Mouse (Mus musculus) limb, embryonic 14.5 days (tissue): Measurements from ENCODE around the gene Gm11939. TPM values are rescaled to one million over a fixed set of nuclear protein-coding genes. Genes with fewer than 3 reads are reported as not detected.

Experiments used
- ATAC-seq: fragments of 200-750 bp; cut with Nextera tagmentation; 2 replicates; pipeline ENCODE4 v1.8.0; 2017; ENCODE audit warnings: low read depth, moderate number of reproducible peaks, moderate TSS enrichment; ENCODE audit not compliant: low FRiP score
- DNase-seq: peaks from one replicate; pipeline ENCODE4 v3.0.0-alpha.2; 2015; ENCODE audit warnings: low spot score
- H3K27ac ChIP-seq: fragments of 300-500 bp; sonication (generic); replicated peaks from 2 replicates; pipeline ENCODE4 v1.5.1; 2014; ENCODE audit warnings: low read depth, mild to moderate bottlenecking, low read length, moderate library complexity, mixed read lengths
- H3K27me3 ChIP-seq: fragments of 300-500 bp; sonication (generic); 2 replicates; pipeline ENCODE4 v1.6.1; 2014; ENCODE audit warnings: low read length, mixed read lengths; ENCODE audit not compliant: control insufficient read depth, insufficient read depth
- H3K36me3 ChIP-seq: fragments of 300-500 bp; sonication (generic); 2 replicates; pipeline ENCODE4 v1.6.1; 2014; ENCODE audit warnings: mild to moderate bottlenecking, low read length, moderate library complexity, mixed read lengths; ENCODE audit not compliant: control insufficient read depth, insufficient read depth
- H3K4me1 ChIP-seq: fragments of 300-500 bp; sonication (generic); 2 replicates; pipeline ENCODE4 v1.6.1; 2014; ENCODE audit warnings: antibody characterized with exemption, low read length, mixed read lengths; ENCODE audit not compliant: control insufficient read depth, insufficient read depth
- H3K4me2 ChIP-seq: fragments of 300-500 bp; sonication (generic); replicated peaks from 2 replicates; pipeline ENCODE4 v1.6.1; 2014; ENCODE audit warnings: low read depth, mild to moderate bottlenecking, low read length, moderate library complexity; ENCODE audit not compliant: severe bottlenecking
- H3K4me3 ChIP-seq: fragments of 300-500 bp; sonication (generic); replicated peaks from 2 replicates; pipeline ENCODE4 v1.5.1; 2014; ENCODE audit warnings: low read length
- H3K9ac ChIP-seq: fragments of 300-500 bp; sonication (generic); 2 replicates; pipeline ENCODE4 v1.6.1; 2014; ENCODE audit warnings: mild to moderate bottlenecking, low read depth, low read length, moderate library complexity; ENCODE audit not compliant: severe bottlenecking
- H3K9me3 ChIP-seq: fragments of 300-500 bp; sonication (generic); 2 replicates; pipeline ENCODE4 v1.6.1; 2016; ENCODE audit warnings: low read length; ENCODE audit not compliant: control insufficient read depth
- POLR2A ChIP-seq: fragments of 200-500 bp; IDR thresholded peaks from 2 replicates; pipeline ENCODE4 v1.8.0; 2012; ENCODE audit warnings: inconsistent platforms, mild to moderate bottlenecking, moderate library complexity, borderline replicate concordance; ENCODE audit not compliant: insufficient read depth, insufficient read length; ENCODE audit errors: extremely low read depth
- WGBS: fragments of 180-500 bp; shearing (Covaris S2); extraction: QIAGEN DNeasy Blood & Tissue Kit; methylation state at CpG from one replicate; pipeline ENCODE4 v1.1.7; 2014; 5-methylcytosine and 5-hydroxymethylcytosine counted together
- polyA plus RNA-seq, 2 experiments: library from polyadenylated mRNA; depleted of rRNA in 1 of 2; stranded (reverse) in 1 of 2; unstranded in 1 of 2; fragments of >200 nt; fragmentation: Nextera tagmentation in 1 of 2; extraction: Ambion mirVana in 1 of 2; gene quantifications; 2 replicates each; pipeline versions ENCODE4 v1.2.1 to v1.2.3; 2012 to 2014

Gene Gm11939
- polyA plus RNA-seq, 2 experiments, result not detected

- no peak for DNase-seq
- H3K36me3 ChIP-seq, result no peaks in the 10 kb centered on the region
- no peak overlapping the region for H3K4me2 ChIP-seq
- H3K9ac ChIP-seq, result no peak overlapping the region
- no peak overlapping the region for H3K4me3 ChIP-seq
- H3K4me1 ChIP-seq, result no peaks in the 10 kb centered on the region
- ATAC-seq, result no peak
- no peaks in the 10 kb centered on the region for H3K27me3 ChIP-seq
- no peak overlapping the region for H3K27ac ChIP-seq
- no peak for TF ChIP-seq POLR2A
- H3K9me3 ChIP-seq, result no peaks in the 10 kb centered on the region
These were observed 11.4 kb downstream of the Gm11939 start for GRCm38 (mm10) chr11:99547892-99548291.

- Histone ChIP-seq H3K36me3 (no peaks in the 10 kb centered on the region), H3K9ac (no peak overlapping the region), H3K27ac (no peak overlapping the region), H3K27me3 (no peaks in the 10 kb centered on the region), H3K9me3 (no peaks in the 10 kb centered on the region), H3K4me3 (no peak overlapping the region), H3K4me2 (no peak overlapping the region), H3K4me1 (no peaks in the 10 kb centered on the region)
- no peak for TF ChIP-seq POLR2A
- no peak for ATAC-seq
- DNase-seq, result no peak
- WGBS, result 74% methylated on average over 9 of the region's 9 CpGs
These were observed 19.5 kb downstream of the Gm11939 start for GRCm38 (mm10) chr11:99539721-99540120.

GRCm38 (mm10) chr11:99521288-99521860, 37.9 kb downstream of the Gm11939 start, which contains the start of gene Krt39:
Gene Krt39 (minus strand): TSS chr11:99521338.
- ATAC-seq, result no peak
- no peak for TF ChIP-seq POLR2A
- H3K36me3 ChIP-seq, result no peaks in the 10 kb centered on the region
- no peak within 1 kb of the TSS for H3K4me2 ChIP-seq
- no peak within 1 kb of the TSS for H3K4me3 ChIP-seq
- H3K9ac ChIP-seq, result no peak within 1 kb of the TSS
- no peaks in the 10 kb centered on the region for H3K4me1 ChIP-seq
- no peak for DNase-seq
- H3K27me3 ChIP-seq, result no peaks in the 10 kb centered on the region
- WGBS, result 17% methylated on average over 13 of the region's 13 CpGs
- no peak within 1 kb of the TSS for H3K27ac ChIP-seq
- H3K9me3 ChIP-seq, result no peaks in the 10 kb centered on the region

- Histone ChIP-seq H3K27me3 (no peaks in the 10 kb centered on the region), H3K9me3 (no peaks in the 10 kb centered on the region), H3K27ac (no peak overlapping the region), H3K4me2 (no peak overlapping the region), H3K4me3 (no peak overlapping the region), H3K4me1 (no peaks in the 10 kb centered on the region), H3K9ac (no peak overlapping the region), H3K36me3 (no peaks in the 10 kb centered on the region)
- WGBS, result 80% methylated on average over 8 of the region's 8 CpGs
- DNase-seq (no peak), ATAC-seq (no peak)
- TF ChIP-seq POLR2A, result no peak
These were observed 45.2 kb downstream of the Gm11939 start for GRCm38 (mm10) chr11:99514098-99514497.

Other genes with a start within 250 kb of the Gm11939 start
Only the 30 nearest of the 35 such genes appear.
- not detected in 2 replicates for gene Krt26, start 221.5 kb downstream of the Gm11939 start, polyA plus RNA-seq (2012; rRNA removed)
- not detected in 2 replicates for gene Krt26, start 221.5 kb downstream of the Gm11939 start, polyA plus RNA-seq (2014; fragmentation: Nextera tagmentation; extraction: Ambion mirVana)
- not detected in 2 replicates for gene Krt27, start 208.4 kb downstream of the Gm11939 start, polyA plus RNA-seq (2012; rRNA removed)
- gene Krt27, start 208.4 kb downstream of the Gm11939 start, polyA plus RNA-seq (2014; fragmentation: Nextera tagmentation; extraction: Ambion mirVana), result not detected in 2 replicates
- gene Krt28, start 184.6 kb downstream of the Gm11939 start, polyA plus RNA-seq (2012; rRNA removed), result 0.16 and 0.22 TPM in 2 replicates
- gene Krt28, start 184.6 kb downstream of the Gm11939 start, polyA plus RNA-seq (2014; fragmentation: Nextera tagmentation; extraction: Ambion mirVana), result 0.28 TPM in 1 of 2 replicates, not detected in the other
- gene Krt10, start 170.1 kb downstream of the Gm11939 start, polyA plus RNA-seq (2012; rRNA removed), result 131 and 242 TPM in 2 replicates
- 119 and 176 TPM in 2 replicates for gene Krt10, start 170.1 kb downstream of the Gm11939 start, polyA plus RNA-seq (2014; fragmentation: Nextera tagmentation; extraction: Ambion mirVana)
- gene Krt12, start 137.2 kb downstream of the Gm11939 start, polyA plus RNA-seq (2012; rRNA removed), result 0.03 TPM in 1 of 2 replicates, not detected in the other
- gene Krt12, start 137.2 kb downstream of the Gm11939 start, polyA plus RNA-seq (2014; fragmentation: Nextera tagmentation; extraction: Ambion mirVana), result 0.11 TPM in 1 of 2 replicates, not detected in the other
- gene Krt20, start 121.3 kb downstream of the Gm11939 start, polyA plus RNA-seq (2012; rRNA removed), result 0.24 and 0.26 TPM in 2 replicates
- 0.26 and 0.37 TPM in 2 replicates for gene Krt20, start 121.3 kb downstream of the Gm11939 start, polyA plus RNA-seq (2014; fragmentation: Nextera tagmentation; extraction: Ambion mirVana)
- gene Krt23, start 66.3 kb downstream of the Gm11939 start, polyA plus RNA-seq (2012; rRNA removed), result 0.51 and 1.2 TPM in 2 replicates
- 2.7 and 3.7 TPM in 2 replicates for gene Krt23, start 66.3 kb downstream of the Gm11939 start, polyA plus RNA-seq (2014; fragmentation: Nextera tagmentation; extraction: Ambion mirVana)
- not detected in 2 replicates for gene Krt39, start 38.1 kb downstream of the Gm11939 start, polyA plus RNA-seq (2012; rRNA removed)
- not detected in 2 replicates for gene Krt39, start 38.1 kb downstream of the Gm11939 start, polyA plus RNA-seq (2014; fragmentation: Nextera tagmentation; extraction: Ambion mirVana)
- not detected in 2 replicates for gene Krt40, start 16.3 kb downstream of the Gm11939 start, polyA plus RNA-seq (2012; rRNA removed)
- gene Krt40, start 16.3 kb downstream of the Gm11939 start, polyA plus RNA-seq (2014; fragmentation: Nextera tagmentation; extraction: Ambion mirVana), result not detected in 2 replicates
- gene Krtap3-3, start 8.6 kb downstream of the Gm11939 start, polyA plus RNA-seq (2012; rRNA removed), result 0.09 TPM in 1 of 2 replicates, not detected in the other
- gene Krtap3-3, start 8.6 kb downstream of the Gm11939 start, polyA plus RNA-seq (2014; fragmentation: Nextera tagmentation; extraction: Ambion mirVana), result not detected in 2 replicates
- not detected in 2 replicates for gene Krtap3-2, start 2.6 kb downstream of the Gm11939 start, polyA plus RNA-seq (2012; rRNA removed)
- not detected in 2 replicates for gene Krtap3-2, start 2.6 kb downstream of the Gm11939 start, polyA plus RNA-seq (2014; fragmentation: Nextera tagmentation; extraction: Ambion mirVana)
- gene Krtap3-1, start 7.2 kb upstream of the Gm11939 start, polyA plus RNA-seq (2012; rRNA removed), result not detected in 2 replicates
- not detected in 2 replicates for gene Krtap3-1, start 7.2 kb upstream of the Gm11939 start, polyA plus RNA-seq (2014; fragmentation: Nextera tagmentation; extraction: Ambion mirVana)
- gene Krtap1-5, start 21.6 kb upstream of the Gm11939 start, polyA plus RNA-seq (2012; rRNA removed), result not detected in 2 replicates
- gene Krtap1-5, start 21.6 kb upstream of the Gm11939 start, polyA plus RNA-seq (2014; fragmentation: Nextera tagmentation; extraction: Ambion mirVana), result not detected in 2 replicates
- not detected in 2 replicates for gene Krtap1-4, start 24.2 kb upstream of the Gm11939 start, polyA plus RNA-seq (2012; rRNA removed)
- gene Krtap1-4, start 24.2 kb upstream of the Gm11939 start, polyA plus RNA-seq (2014; fragmentation: Nextera tagmentation; extraction: Ambion mirVana), result not detected in 2 replicates
- not detected in 2 replicates for gene Krtap1-3, start 31.9 kb upstream of the Gm11939 start, polyA plus RNA-seq (2012; rRNA removed)
- gene Krtap1-3, start 31.9 kb upstream of the Gm11939 start, polyA plus RNA-seq (2014; fragmentation: Nextera tagmentation; extraction: Ambion mirVana), result not detected in 2 replicates
- not detected in 2 replicates for gene Krtap9-3, start 38.6 kb upstream of the Gm11939 start, polyA plus RNA-seq (2012; rRNA removed)
- gene Krtap9-3, start 38.6 kb upstream of the Gm11939 start, polyA plus RNA-seq (2014; fragmentation: Nextera tagmentation; extraction: Ambion mirVana), result not detected in 2 replicates
- gene Gm11938, start 43.8 kb upstream of the Gm11939 start, polyA plus RNA-seq (2012; rRNA removed), result not detected in 2 replicates
- not detected in 2 replicates for gene Gm11938, start 43.8 kb upstream of the Gm11939 start, polyA plus RNA-seq (2014; fragmentation: Nextera tagmentation; extraction: Ambion mirVana)
- gene Gm11937, start 50.7 kb upstream of the Gm11939 start, polyA plus RNA-seq (2012; rRNA removed), result not detected in 2 replicates
- gene Gm11937, start 50.7 kb upstream of the Gm11939 start, polyA plus RNA-seq (2014; fragmentation: Nextera tagmentation; extraction: Ambion mirVana), result not detected in 2 replicates
- not detected in 2 replicates for gene Krtap2-4, start 55.4 kb upstream of the Gm11939 start, polyA plus RNA-seq (2012; rRNA removed)
- not detected in 2 replicates for gene Krtap2-4, start 55.4 kb upstream of the Gm11939 start, polyA plus RNA-seq (2014; fragmentation: Nextera tagmentation; extraction: Ambion mirVana)
- not detected in 2 replicates for gene Gm11562, start 61.0 kb upstream of the Gm11939 start, polyA plus RNA-seq (2012; rRNA removed)
- not detected in 2 replicates for gene Gm11562, start 61.0 kb upstream of the Gm11939 start, polyA plus RNA-seq (2014; fragmentation: Nextera tagmentation; extraction: Ambion mirVana)
- gene Krtap4-1, start 68.8 kb upstream of the Gm11939 start, polyA plus RNA-seq (2012; rRNA removed), result not detected in 2 replicates
- gene Krtap4-1, start 68.8 kb upstream of the Gm11939 start, polyA plus RNA-seq (2014; fragmentation: Nextera tagmentation; extraction: Ambion mirVana), result not detected in 2 replicates
- not detected in 2 replicates for gene Krtap4-2, start 75.6 kb upstream of the Gm11939 start, polyA plus RNA-seq (2012; rRNA removed)
- not detected in 2 replicates for gene Krtap4-2, start 75.6 kb upstream of the Gm11939 start, polyA plus RNA-seq (2014; fragmentation: Nextera tagmentation; extraction: Ambion mirVana)
- gene Krtap4-7, start 84.6 kb upstream of the Gm11939 start, polyA plus RNA-seq (2012; rRNA removed), result not detected in 2 replicates
- not detected in 2 replicates for gene Krtap4-7, start 84.6 kb upstream of the Gm11939 start, polyA plus RNA-seq (2014; fragmentation: Nextera tagmentation; extraction: Ambion mirVana)
- not detected in 2 replicates for gene Gm11555, start 90.8 kb upstream of the Gm11939 start, polyA plus RNA-seq (2012; rRNA removed)
- not detected in 2 replicates for gene Gm11555, start 90.8 kb upstream of the Gm11939 start, polyA plus RNA-seq (2014; fragmentation: Nextera tagmentation; extraction: Ambion mirVana)
- not detected in 2 replicates for gene Gm11563, start 99.5 kb upstream of the Gm11939 start, polyA plus RNA-seq (2012; rRNA removed)
- not detected in 2 replicates for gene Gm11563, start 99.5 kb upstream of the Gm11939 start, polyA plus RNA-seq (2014; fragmentation: Nextera tagmentation; extraction: Ambion mirVana)
- not detected in 2 replicates for gene Krtap4-6, start 106.5 kb upstream of the Gm11939 start, polyA plus RNA-seq (2012; rRNA removed)
- gene Krtap4-6, start 106.5 kb upstream of the Gm11939 start, polyA plus RNA-seq (2014; fragmentation: Nextera tagmentation; extraction: Ambion mirVana), result not detected in 2 replicates
- gene Gm14190, start 131.3 kb upstream of the Gm11939 start, polyA plus RNA-seq (2012; rRNA removed), result not detected in 2 replicates
- not detected in 2 replicates for gene Gm14190, start 131.3 kb upstream of the Gm11939 start, polyA plus RNA-seq (2014; fragmentation: Nextera tagmentation; extraction: Ambion mirVana)
- not detected in 2 replicates for gene Gm14180, start 174.8 kb upstream of the Gm11939 start, polyA plus RNA-seq (2012; rRNA removed)
- gene Gm14180, start 174.8 kb upstream of the Gm11939 start, polyA plus RNA-seq (2014; fragmentation: Nextera tagmentation; extraction: Ambion mirVana), result not detected in 2 replicates
- not detected in 2 replicates for gene Gm11595, start 213.4 kb upstream of the Gm11939 start, polyA plus RNA-seq (2012; rRNA removed)
- gene Gm11595, start 213.4 kb upstream of the Gm11939 start, polyA plus RNA-seq (2014; fragmentation: Nextera tagmentation; extraction: Ambion mirVana), result not detected in 2 replicates
- not detected in 2 replicates for gene Krtap4-8, start 221.2 kb upstream of the Gm11939 start, polyA plus RNA-seq (2012; rRNA removed)
- not detected in 2 replicates for gene Krtap4-8, start 221.2 kb upstream of the Gm11939 start, polyA plus RNA-seq (2014; fragmentation: Nextera tagmentation; extraction: Ambion mirVana)